Mouse (Mus musculus) testis, adult 2 months (tissue): ENCODE results near the gene Dnm3. TPM values are rescaled to one million over a fixed set of nuclear protein-coding genes. Genes with fewer than 3 reads are reported as not detected.
"Not testable (repeated sequence)": the region's sequence is repeated elsewhere in the genome, so short reads cannot be mapped to it uniquely, and the experiment has no call there.

ENCODE experiments used
- H3K27ac ChIP-seq: fragments of 200-500 bp; 2 replicates; pipeline ENCODE4 v1.5.1; 2012; ENCODE audit warnings: low read depth, low read length; ENCODE audit not compliant: control insufficient read depth, insufficient read depth
- H3K27me3 ChIP-seq: fragments of 200-500 bp; 2 replicates; pipeline ENCODE4 v1.6.1; 2012; ENCODE audit warnings: mild to moderate bottlenecking, low read length, moderate library complexity; ENCODE audit not compliant: control insufficient read depth, insufficient read depth
- H3K36me3 ChIP-seq: fragments of 200-500 bp; 2 replicates; pipeline ENCODE4 v1.6.1; 2012; ENCODE audit warnings: mild to moderate bottlenecking, low read length; ENCODE audit not compliant: control insufficient read depth, insufficient read depth
- H3K4me1 ChIP-seq: fragments of 200-500 bp; 2 replicates; pipeline ENCODE4 v1.6.1; 2012; ENCODE audit warnings: low read length; ENCODE audit not compliant: control insufficient read depth, insufficient read depth
- H3K4me3 ChIP-seq: fragments of 200-500 bp; 2 replicates; pipeline ENCODE4 v1.5.1; 2012; ENCODE audit warnings: low read depth, mild to moderate bottlenecking, low read length, moderate library complexity, mixed read lengths; ENCODE audit not compliant: control insufficient read depth
- CTCF ChIP-seq: fragments of 200-500 bp; IDR thresholded peaks from 2 replicates; pipeline ENCODE4 v1.5.1; 2012; ENCODE audit warnings: low read depth, mild to moderate bottlenecking, inconsistent platforms, low read length, moderate library complexity; ENCODE audit not compliant: control insufficient read depth, insufficient read depth, insufficient replicate concordance
- POLR2A ChIP-seq: fragments of 200-500 bp; IDR thresholded peaks from 2 replicates; pipeline ENCODE4 v1.6.1; 2012; ENCODE audit warnings: low read depth, mild to moderate bottlenecking, inconsistent platforms, low read length, moderate library complexity; ENCODE audit not compliant: control insufficient read depth
- polyA plus RNA-seq: library from polyadenylated mRNA; depleted of rRNA; stranded (reverse); fragments of >200 nt; gene quantifications from 2 replicates; pipeline ENCODE4 v1.2.3, GENCODE M21; 2012

Dnm3 gene
- polyA plus RNA-seq, 1 experiment: 13.8 TPM

- Histone ChIP-seq H3K4me1 (no peaks in the 10 kb centered on the region), H3K27me3 (no peaks in the 10 kb centered on the region), H3K27ac (no peak overlapping the region), H3K36me3 (no peaks in the 10 kb centered on the region), H3K4me3 (no peak overlapping the region)
- TF ChIP-seq POLR2A (no peak), CTCF (no peak)
Measured at GRCm38 (mm10) chr1:162425930-162426478, 51.8 kb downstream of the Dnm3 start.

GRCm38 (mm10) chr1:162422826-162423225 is 55.0 kb downstream of the Dnm3 start:
- no peaks in the 10 kb centered on the region for H3K27me3 ChIP-seq
- no peak overlapping the region for H3K27ac ChIP-seq
- no peak for TF ChIP-seq POLR2A
- TF ChIP-seq CTCF: no peak
- H3K36me3 ChIP-seq: no peaks in the 10 kb centered on the region
- H3K4me1 ChIP-seq: no peaks in the 10 kb centered on the region
- H3K4me3 ChIP-seq: no peak overlapping the region

- H3K27me3 ChIP-seq: no peaks in the 10 kb centered on the region
- TF ChIP-seq POLR2A: no peak
- TF ChIP-seq CTCF: no peak
Measured at GRCm38 (mm10) chr1:162413791-162414190, 64.0 kb downstream of the Dnm3 start.

GRCm38 (mm10) chr1:162412787-162413429 is 64.9 kb downstream of the Dnm3 start:
- Histone ChIP-seq H3K36me3 (no peaks in the 10 kb centered on the region), H3K4me3 (no peak overlapping the region), H3K27ac (no peak overlapping the region), H3K4me1 (no peaks in the 10 kb centered on the region), H3K27me3 (no peaks in the 10 kb centered on the region)
- TF ChIP-seq POLR2A: no peak

More at GRCm38 (mm10) chr1:162413791-162414190, 64.0 kb downstream of the Dnm3 start:
- H3K27ac ChIP-seq: no peak overlapping the region
- H3K36me3 ChIP-seq: no peaks in the 10 kb centered on the region
- no peak overlapping the region for H3K4me3 ChIP-seq
- H3K4me1 ChIP-seq: no peaks in the 10 kb centered on the region

- Histone ChIP-seq H3K27ac (no peak overlapping the region), H3K36me3 (no peaks in the 10 kb centered on the region), H3K4me1 (no peaks in the 10 kb centered on the region), H3K4me3 (no peak overlapping the region), H3K27me3 (no peaks in the 10 kb centered on the region)
- TF ChIP-seq POLR2A: no peak
- TF ChIP-seq CTCF: no peak
Measured at GRCm38 (mm10) chr1:162410207-162410965, 67.4 kb downstream of the Dnm3 start.

GRCm38 (mm10) chr1:162394549-162394948 is 83.3 kb downstream of the Dnm3 start:
- Histone ChIP-seq H3K27me3 (no peaks in the 10 kb centered on the region), H3K4me3 (no peak overlapping the region), H3K36me3 (no peaks in the 10 kb centered on the region), H3K27ac (no peak overlapping the region), H3K4me1 (no peaks in the 10 kb centered on the region)
- TF ChIP-seq POLR2A (no peak), CTCF (no peak)

- H3K27me3 ChIP-seq: no peaks in the 10 kb centered on the region
- H3K27ac ChIP-seq: no peak overlapping the region
- no peak overlapping the region for H3K4me3 ChIP-seq
- no peak for TF ChIP-seq CTCF
- no peak for TF ChIP-seq POLR2A
- no peaks in the 10 kb centered on the region for H3K4me1 ChIP-seq
- no peaks in the 10 kb centered on the region for H3K36me3 ChIP-seq
Measured at GRCm38 (mm10) chr1:162388442-162389165, 89.2 kb downstream of the Dnm3 start.

GRCm38 (mm10) chr1:162373068-162373467 is 104.8 kb downstream of the Dnm3 start:
- H3K4me3 ChIP-seq, H3K27me3 ChIP-seq, H3K4me1 ChIP-seq, H3K27ac ChIP-seq, H3K36me3 ChIP-seq: not testable (repeated sequence)
